Mouse (Mus musculus): Measurements from ENCODE around the gene Zfp593. TPM values are rescaled to one million over a fixed set of nuclear protein-coding genes. Genes with fewer than 3 reads are reported as not detected.
A peak's percentile ranks its signal among the peaks of the same experiment; 100 is the strongest.

Gene Zfp593
- polyA plus RNA-seq, 1 experiment from 2014 or later = 17.5 TPM

DNA sequence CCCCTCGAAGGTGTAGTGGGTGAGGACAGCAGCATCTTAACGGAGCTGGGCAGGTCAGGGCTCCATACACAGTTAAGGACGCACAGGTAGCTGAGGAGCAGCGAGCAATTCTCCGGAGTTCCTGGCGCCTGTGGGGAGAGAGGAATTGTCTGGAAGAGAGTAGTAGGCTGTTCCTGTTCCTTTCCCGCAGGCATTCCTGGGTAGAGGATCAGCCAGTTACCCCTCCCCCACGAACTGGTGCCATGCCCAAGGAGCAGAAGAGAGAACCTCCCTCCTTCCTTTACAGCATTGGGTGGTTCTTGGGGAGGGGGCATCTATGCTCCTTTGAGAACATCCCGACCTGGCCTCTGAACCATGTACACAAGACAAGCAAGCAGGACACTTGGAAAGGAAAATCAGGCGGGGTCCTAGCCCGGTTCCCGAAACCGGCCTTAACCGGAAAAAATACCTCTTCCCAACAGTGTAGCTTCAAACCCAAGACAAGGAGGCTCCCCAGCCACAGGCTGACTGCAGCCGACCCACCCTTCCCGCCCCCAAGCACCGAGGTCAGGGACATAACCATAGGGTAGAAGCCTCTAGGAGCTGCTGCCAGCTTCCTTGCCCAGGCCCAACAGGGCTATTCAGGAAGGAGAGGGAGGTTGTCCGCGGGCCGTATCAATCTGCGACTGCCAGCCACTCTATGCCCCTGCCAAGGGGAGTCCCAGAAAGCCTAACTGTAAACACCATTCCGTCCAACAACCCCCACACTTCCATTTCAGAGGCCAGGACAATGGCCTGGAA, 6.9 kb upstream of the Zfp593 start:
- peak overlapping the region; percentile 46 for H3K4me3 ChIP-seq (ENCODE audit: low read length)
- no peaks in the 10 kb centered on the region for H3K36me3 ChIP-seq (ENCODE audit: control insufficient read depth, insufficient read depth, low read length)
- WGBS = 11% methylated on average over 22 of the region's 22 CpGs
- no peaks in the 10 kb centered on the region for H3K9me3 ChIP-seq (ENCODE audit: control insufficient read depth, low read length)
- peaks cover 50% of the 10 kb centered on the region for H3K4me1 ChIP-seq (ENCODE audit: control insufficient read depth, insufficient read depth, low read length)
- no peak for ATAC-seq (ENCODE audit: low FRiP score, low TSS enrichment)
- peaks cover 48% of the 10 kb centered on the region for H3K27me3 ChIP-seq (ENCODE audit: control insufficient read depth, insufficient read depth, low read length)
- H3K27ac ChIP-seq (ENCODE audit: low read depth, low read length) = peak overlapping the region; percentile 37; the same call in 1 of the 2 replicates
- peak overlapping the region; percentile 79 for H3K4me2 ChIP-seq (replicated peaks; ENCODE audit: low read depth, low read length)
- peak overlapping the region; percentile 55; the same call in 1 of the 2 replicates for H3K9ac ChIP-seq (ENCODE audit: low read depth, low read length)

DNA sequence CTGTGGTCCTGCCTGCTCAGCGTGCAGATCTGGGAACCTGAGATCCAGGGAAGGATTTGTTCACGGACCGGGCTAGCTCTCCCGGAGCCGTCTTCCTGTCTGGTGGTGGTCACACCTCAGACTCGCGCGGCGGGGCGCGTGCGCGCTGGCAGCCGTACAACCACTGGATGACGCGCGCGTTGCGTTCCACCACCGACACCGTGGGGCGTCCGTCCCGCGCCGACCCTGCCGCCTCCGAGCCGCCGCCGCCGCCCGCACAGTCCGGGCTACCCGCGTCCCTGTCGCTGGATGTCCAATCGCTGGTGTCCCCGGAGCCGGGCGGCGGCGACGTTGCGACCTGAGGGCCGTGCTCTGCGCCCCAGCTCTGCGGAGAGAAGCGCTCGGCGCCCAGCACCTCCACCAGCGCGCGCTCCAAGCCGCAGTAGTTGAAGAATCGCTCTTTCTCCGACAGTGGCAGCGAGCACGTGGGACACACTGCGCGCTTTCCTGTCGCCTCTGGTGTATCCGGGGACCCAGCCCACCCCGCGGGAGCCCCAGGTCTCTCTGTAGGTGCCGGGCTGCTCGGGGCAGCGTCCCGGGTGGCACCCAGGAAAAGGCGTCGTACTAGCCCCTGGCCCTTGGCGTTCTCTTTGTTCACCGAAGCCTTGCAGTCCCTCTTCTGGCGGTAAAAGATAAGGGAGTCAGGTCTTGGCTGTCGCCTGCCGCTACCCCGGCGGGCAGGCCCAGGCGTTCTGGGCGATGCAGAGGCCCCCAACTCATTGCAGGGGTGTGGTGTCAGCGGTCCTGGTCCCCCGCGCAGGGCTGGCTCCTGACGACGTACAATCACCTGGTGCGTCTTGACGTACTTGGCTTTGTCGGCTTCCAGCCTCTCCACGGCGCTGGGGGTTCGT, 6.1 kb upstream of the Zfp593 start:
- Histone ChIP-seq H3K36me3 (ENCODE audit: control insufficient read depth, insufficient read depth, low read length) (no peaks in the 10 kb centered on the region), H3K9me3 (ENCODE audit: control insufficient read depth, low read length) (no peaks in the 10 kb centered on the region), H3K4me1 (ENCODE audit: control insufficient read depth, insufficient read depth, low read length) (peaks cover 48% of the 10 kb centered on the region), H3K27ac (ENCODE audit: low read depth, low read length) (no peak overlapping the region), H3K4me3 (ENCODE audit: low read length) (peak overlapping the region; percentile 46), H3K9ac (ENCODE audit: low read depth, low read length) (peak overlapping the region; percentile 55), H3K4me2 (replicated peaks; ENCODE audit: low read depth, low read length) (peak overlapping the region; percentile 79), H3K27me3 (ENCODE audit: control insufficient read depth, insufficient read depth, low read length) (peaks cover 48% of the 10 kb centered on the region)
- under 1% methylated on average over 90 of the region's 91 CpGs for WGBS
- ATAC-seq (ENCODE audit: low FRiP score, low TSS enrichment) = no peak; the same call in 1 of the 2 replicates

DNA sequence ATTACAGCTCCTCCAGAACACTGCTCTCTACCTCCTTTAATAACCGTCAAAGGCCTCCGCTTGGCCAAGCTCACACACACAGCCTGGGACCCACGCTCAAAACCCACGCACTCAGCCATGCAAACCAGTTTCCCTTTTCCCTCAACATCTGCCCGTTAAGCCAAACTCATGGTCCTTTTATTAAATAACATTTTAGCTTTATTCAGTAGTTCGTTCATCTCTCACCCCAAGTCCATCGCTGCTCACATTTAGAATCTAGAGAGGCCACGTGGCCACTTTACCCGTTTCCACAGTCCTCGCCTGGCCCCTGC, 5.5 kb upstream of the Zfp593 start:
- peaks cover 42% of the 10 kb centered on the region for H3K4me1 ChIP-seq (ENCODE audit: control insufficient read depth, insufficient read depth, low read length)
- peak overlapping the region; percentile 55; the same call in 1 of the 2 replicates for H3K9ac ChIP-seq (ENCODE audit: low read depth, low read length)
- no peaks in the 10 kb centered on the region for H3K9me3 ChIP-seq (ENCODE audit: control insufficient read depth, low read length)
- peak overlapping the region; percentile 79 for H3K4me2 ChIP-seq (replicated peaks; ENCODE audit: low read depth, low read length)
- H3K4me3 ChIP-seq (ENCODE audit: low read length) = peak overlapping the region; percentile 46
- ATAC-seq (ENCODE audit: low FRiP score, low TSS enrichment) = no peak
- WGBS = 13% methylated on average over 10 of the region's 10 CpGs
- peaks cover 48% of the 10 kb centered on the region for H3K27me3 ChIP-seq (ENCODE audit: control insufficient read depth, insufficient read depth, low read length)
- no peak overlapping the region for H3K27ac ChIP-seq (ENCODE audit: low read depth, low read length)
- H3K36me3 ChIP-seq (ENCODE audit: control insufficient read depth, insufficient read depth, low read length) = no peaks in the 10 kb centered on the region

DNA sequence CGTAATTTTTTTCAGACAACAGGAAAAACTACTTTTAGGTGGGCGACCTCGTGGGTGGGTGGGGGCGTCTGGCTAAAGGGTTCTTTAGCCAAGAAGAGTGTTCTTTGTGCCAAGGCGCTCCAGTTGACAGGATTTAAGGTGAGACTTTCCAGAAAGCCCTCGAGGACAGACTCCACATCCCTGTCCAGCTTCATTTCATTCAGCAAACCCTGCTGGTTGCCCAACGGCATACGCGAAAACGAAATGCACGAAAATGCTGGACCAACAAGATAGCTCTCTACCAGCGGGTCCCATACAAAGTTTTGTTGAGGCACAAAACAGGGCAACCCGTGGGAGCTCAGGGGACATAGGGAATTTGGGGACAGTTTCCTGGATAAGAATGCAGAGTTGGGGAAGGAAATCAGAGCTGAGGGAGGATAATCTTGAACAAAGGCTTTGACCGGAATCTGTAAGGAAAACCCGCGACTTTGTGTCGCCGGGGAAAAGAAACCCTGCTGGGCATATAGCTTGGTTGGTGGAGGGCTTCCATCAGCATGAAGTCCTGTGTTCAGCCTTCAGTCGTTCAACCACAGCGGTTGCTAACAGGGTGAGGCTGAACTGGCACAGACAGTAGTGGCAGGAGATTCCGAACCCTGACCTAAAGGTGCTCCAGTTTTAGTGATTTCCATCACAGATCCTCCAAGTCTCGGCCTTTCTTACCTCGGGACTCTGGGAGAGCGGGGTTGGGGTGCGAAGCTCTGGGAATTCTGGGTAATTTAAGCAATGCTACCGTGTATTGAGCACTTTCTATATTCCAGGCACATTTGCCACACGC, 4.9 kb upstream of the Zfp593 start:
- Histone ChIP-seq H3K4me3 (ENCODE audit: low read length) (peak overlapping the region; percentile 46), H3K36me3 (ENCODE audit: control insufficient read depth, insufficient read depth, low read length) (no peaks in the 10 kb centered on the region), H3K27me3 (ENCODE audit: control insufficient read depth, insufficient read depth, low read length) (peaks cover 48% of the 10 kb centered on the region), H3K9ac (ENCODE audit: low read depth, low read length) (peak overlapping the region; percentile 50), H3K4me2 (replicated peaks; ENCODE audit: low read depth, low read length) (peak overlapping the region; percentile 79), H3K4me1 (ENCODE audit: control insufficient read depth, insufficient read depth, low read length) (peaks cover 44% of the 10 kb centered on the region; the same call in 1 of the 2 replicates), H3K27ac (ENCODE audit: low read depth, low read length) (no peak overlapping the region), H3K9me3 (ENCODE audit: control insufficient read depth, low read length) (no peaks in the 10 kb centered on the region)
- ATAC-seq (ENCODE audit: low FRiP score, low TSS enrichment) = no peak
- WGBS = 10% methylated on average over 27 of the region's 27 CpGs

DNA sequence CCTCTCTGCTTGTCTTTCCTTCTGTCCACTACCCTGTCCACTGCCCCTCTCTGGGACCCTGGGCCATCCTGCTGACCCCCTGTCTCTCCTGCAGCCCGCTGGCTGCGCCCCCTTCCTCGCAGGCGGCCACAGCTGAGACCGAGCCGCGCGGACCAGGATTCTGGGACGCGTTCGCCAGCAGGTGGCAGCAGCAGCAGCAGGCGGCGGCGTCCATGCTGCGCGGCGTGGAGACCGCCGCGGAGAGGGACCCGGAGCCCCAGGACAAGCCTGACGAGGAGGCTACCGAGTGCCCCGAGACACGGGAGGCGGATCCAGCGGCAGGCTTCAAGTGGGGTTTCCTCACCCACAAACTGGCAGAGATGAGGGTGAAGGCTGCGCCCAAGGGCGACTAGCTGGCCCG, 4.3 kb upstream of the Zfp593 start:
- Histone ChIP-seq H3K4me3 (ENCODE audit: low read length) (peak overlapping the region; percentile 46), H3K9ac (ENCODE audit: low read depth, low read length) (peak overlapping the region; percentile 50), H3K4me2 (replicated peaks; ENCODE audit: low read depth, low read length) (peak overlapping the region; percentile 79), H3K9me3 (ENCODE audit: control insufficient read depth, low read length) (no peaks in the 10 kb centered on the region), H3K27ac (ENCODE audit: low read depth, low read length) (no peak overlapping the region), H3K36me3 (ENCODE audit: control insufficient read depth, insufficient read depth, low read length) (no peaks in the 10 kb centered on the region), H3K4me1 (ENCODE audit: control insufficient read depth, insufficient read depth, low read length) (peaks cover 45% of the 10 kb centered on the region; the same call in 1 of the 2 replicates), H3K27me3 (ENCODE audit: control insufficient read depth, insufficient read depth, low read length) (peaks cover 48% of the 10 kb centered on the region)
- 1% methylated on average over 30 of the region's 30 CpGs for WGBS
- ATAC-seq (ENCODE audit: low FRiP score, low TSS enrichment) = peak; percentile 51

DNA sequence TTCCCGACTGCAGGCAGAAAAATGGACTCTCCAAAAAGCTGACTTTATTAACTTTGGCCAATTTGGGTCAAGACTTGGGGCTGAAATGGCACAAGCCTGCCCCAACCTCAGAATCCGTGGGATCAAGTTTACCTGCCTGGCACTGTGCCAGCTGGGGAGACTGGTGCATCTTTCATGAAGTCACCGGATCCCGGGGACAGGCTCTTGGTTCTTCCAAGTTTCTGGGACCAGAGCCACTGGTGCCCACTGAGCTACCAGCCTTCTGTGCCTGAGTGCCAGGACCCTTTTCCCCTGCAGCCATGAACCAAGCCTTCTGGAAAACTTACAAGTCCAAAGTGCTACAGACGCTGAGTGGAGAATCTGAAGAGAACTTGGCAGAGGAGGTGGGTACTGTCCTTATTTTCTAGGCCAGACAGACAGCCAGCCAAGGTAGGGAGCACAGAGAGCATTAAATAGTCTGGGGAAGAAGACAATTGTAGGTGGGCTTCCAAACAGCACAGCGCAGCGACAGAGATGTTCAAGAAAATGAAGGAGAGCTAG, 1.4 kb upstream of the Zfp593 start, which contains the start of gene Gm30191:
TSS of gene Gm30191 (plus strand) at position 217 of the 540 bp plus-strand sequence.
- 82% methylated on average over 7 of the region's 7 CpGs for WGBS
- Histone ChIP-seq H3K9ac (ENCODE audit: low read depth, low read length) (peak within 1 kb of the TSS; percentile 84; the same call in 1 of the 2 replicates), H3K4me1 (ENCODE audit: control insufficient read depth, insufficient read depth, low read length) (peaks cover 30% of the 10 kb centered on the region; the same call in 1 of the 2 replicates), H3K9me3 (ENCODE audit: control insufficient read depth, low read length) (no peaks in the 10 kb centered on the region), H3K4me2 (replicated peaks; ENCODE audit: low read depth, low read length) (peak within 1 kb of the TSS; percentile 91), H3K36me3 (ENCODE audit: control insufficient read depth, insufficient read depth, low read length) (0 out of 2 replicates have a peak, but pooled peaks cover 2% of the 10 kb centered on the region), H3K4me3 (ENCODE audit: low read length) (peak within 1 kb of the TSS; percentile 89; the same call in 1 of the 2 replicates), H3K27me3 (ENCODE audit: control insufficient read depth, insufficient read depth, low read length) (peaks cover 28% of the 10 kb centered on the region), H3K27ac (ENCODE audit: low read depth, low read length) (no peak within 1 kb of the TSS)
- ATAC-seq (ENCODE audit: low FRiP score, low TSS enrichment) = no peak

DNA sequence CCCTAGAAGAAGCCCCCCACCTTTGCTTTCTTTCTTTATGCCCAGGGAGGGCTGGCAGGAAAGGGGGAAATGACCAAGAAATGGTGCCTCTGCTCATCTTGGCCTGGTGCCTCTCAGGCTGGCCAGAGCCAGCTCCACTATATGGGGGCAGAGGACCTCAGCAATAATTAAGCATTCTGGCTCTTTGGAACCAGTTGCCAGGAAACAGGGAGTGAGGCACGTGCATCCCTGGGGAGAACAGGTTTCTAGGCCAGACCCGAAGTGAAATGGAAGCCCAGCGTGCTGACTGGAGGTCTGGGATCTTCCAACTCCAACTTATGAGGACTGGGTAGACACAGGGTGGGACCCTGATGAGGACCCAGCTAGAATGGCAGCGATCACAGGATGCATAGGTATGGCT, 864 bp upstream of the Zfp593 start:
- H3K27me3 ChIP-seq (ENCODE audit: control insufficient read depth, insufficient read depth, low read length) = peaks cover 23% of the 10 kb centered on the region
- peaks cover 25% of the 10 kb centered on the region; the same call in 1 of the 2 replicates for H3K4me1 ChIP-seq (ENCODE audit: control insufficient read depth, insufficient read depth, low read length)
- H3K4me2 ChIP-seq (replicated peaks; ENCODE audit: low read depth, low read length) = no peak overlapping the region
- no peaks in the 10 kb centered on the region for H3K9me3 ChIP-seq (ENCODE audit: control insufficient read depth, low read length)
- no peak overlapping the region for H3K4me3 ChIP-seq (ENCODE audit: low read length)
- no peak overlapping the region for H3K27ac ChIP-seq (ENCODE audit: low read depth, low read length)
- peak overlapping the region; percentile 84; the same call in 1 of the 2 replicates for H3K9ac ChIP-seq (ENCODE audit: low read depth, low read length)
- 46% methylated on average over 4 of the region's 4 CpGs for WGBS
- H3K36me3 ChIP-seq (ENCODE audit: control insufficient read depth, insufficient read depth, low read length) = 0 out of 2 replicates have a peak, but pooled peaks cover 2% of the 10 kb centered on the region
- no peak for ATAC-seq (ENCODE audit: low FRiP score, low TSS enrichment)
